Mouse (Mus musculus) brain, adult 10 weeks (tissue): ENCODE data around the gene Dnaja1. TPM values are rescaled to one million over a fixed set of nuclear protein-coding genes. Genes with fewer than 3 reads are reported as not detected.

Experiments
- polyA plus RNA-seq: library from polyadenylated mRNA; stranded (reverse); fragments of 350-450 nt; fragmentation: Illumina TruSeq; extraction: RNeasy Lipid Tissue Mini Kit (QIAGEN cat#74804); gene quantifications from one replicate; pipeline ENCODE4 v1.2.3, GENCODE M21; 2015; ENCODE audit warnings: low read depth, low replicate concordance

Gene Dnaja1
- 345 TPM for polyA plus RNA-seq

GRCm38 (mm10) chr4:40722011-40722666 lies at the start of gene Dnaja1:
Dnaja1 (plus strand) TSS chr4:40722150.

GRCm38 (mm10) chr4:40702797-40703709 lies 18.9 kb upstream of the Dnaja1 start, which contains the start of gene Aptx:
Aptx (minus strand) TSS chr4:40703194.

GRCm38 (mm10) chr4:40757780-40758420 lies 36.0 kb downstream of the Dnaja1 start, which contains the start of gene Smu1:
Smu1 (minus strand) TSS chr4:40757923.

Other genes with a start within 250 kb of the Dnaja1 start
- 11.4 TPM for gene Tmem215, start 250.0 kb upstream of the Dnaja1 start, polyA plus RNA-seq
- 37.8 TPM for gene Aptx, start 19.0 kb upstream of the Dnaja1 start, polyA plus RNA-seq
- 74.6 TPM for gene Smu1, start 35.8 kb downstream of the Dnaja1 start, polyA plus RNA-seq
- gene B4galt1, start 131.9 kb downstream of the Dnaja1 start, polyA plus RNA-seq, result 3.7 TPM
- gene Spink4, start 197.9 kb downstream of the Dnaja1 start, polyA plus RNA-seq, result not detected
- gene Bag1, start 226.1 kb downstream of the Dnaja1 start, polyA plus RNA-seq, result 212 TPM
- 145 TPM for gene Chmp5, start 226.3 kb downstream of the Dnaja1 start, polyA plus RNA-seq
- 67.7 TPM for gene Nfx1, start 248.8 kb downstream of the Dnaja1 start, polyA plus RNA-seq